Mouse (Mus musculus) heart, adult 2 months (tissue): ENCODE results near the gene Dock1. TPM values are rescaled to one million over a fixed set of nuclear protein-coding genes. Genes with fewer than 3 reads are reported as not detected.

ENCODE experiments used
- DNase-seq, 2 experiments: peaks; one replicate each; pipeline ENCODE4 v3.0.0; 2021
- H3K27ac ChIP-seq: fragments of 200-600 bp; 2 replicates; pipeline ENCODE4 v1.8.1; 2022
- H3K27me3 ChIP-seq: fragments of 200-500 bp; 2 replicates; pipeline ENCODE4 v1.6.1; 2012; ENCODE audit warnings: mild to moderate bottlenecking, low read length, inconsistent platforms, mixed read lengths; ENCODE audit not compliant: control insufficient read depth, insufficient read depth
- H3K36me3 ChIP-seq: fragments of 200-500 bp; 2 replicates; pipeline ENCODE4 v1.6.1; 2012; ENCODE audit warnings: low read length, inconsistent platforms; ENCODE audit not compliant: control insufficient read depth, insufficient read depth
- H3K4me1 ChIP-seq: fragments of 200-500 bp; 2 replicates; pipeline ENCODE4 v1.6.1; 2011; ENCODE audit warnings: low read length; ENCODE audit not compliant: control insufficient read depth, insufficient read depth
- H3K4me3 ChIP-seq: fragments of 200-600 bp; 2 replicates; pipeline ENCODE4 v1.8.1; 2022
- H3K79me2 ChIP-seq: fragments of 200-500 bp; replicated peaks from 2 replicates; pipeline ENCODE4 v1.6.1; 2012; ENCODE audit warnings: mild to moderate bottlenecking, inconsistent platforms, low read length, moderate library complexity, mixed read lengths; ENCODE audit not compliant: control insufficient read depth, insufficient read depth
- H3K9ac ChIP-seq: fragments of 200-500 bp; 2 replicates; pipeline ENCODE4 v1.6.1; 2012; ENCODE audit warnings: low read depth, mild to moderate bottlenecking, control low read depth, inconsistent platforms, low read length, mixed read lengths
- CTCF ChIP-seq: fragments of 200-600 bp; IDR thresholded peaks from 2 replicates; pipeline ENCODE4 v1.8.1; 2022; ENCODE audit warnings: antibody characterized with exemption, mild to moderate bottlenecking, moderate library complexity
- EP300 ChIP-seq: fragments of 200-500 bp; IDR thresholded peaks from 2 replicates; pipeline ENCODE4 v1.6.1; 2011; ENCODE audit warnings: low read depth, low read length, control low read depth; ENCODE audit not compliant: insufficient read depth
- POLR2A ChIP-seq: fragments of 200-500 bp; IDR thresholded peaks from 2 replicates; pipeline ENCODE4 v1.6.1; 2011; ENCODE audit warnings: mild to moderate bottlenecking, low read depth, low read length, control low read depth; ENCODE audit not compliant: insufficient read depth
- WGBS: fragments of 180-500 bp; shearing (Covaris S2); methylation state at CpG from one replicate; pipeline ENCODE4 v1.1.7; 2018; 5-methylcytosine and 5-hydroxymethylcytosine counted together
- intact Hi-C: fragments of 180-260 bp; cut with DNase I; formaldehyde crosslinking; loops from one replicate; pipeline ENCODE4 v1.15.1; 2025
- polyA plus RNA-seq: library from polyadenylated mRNA; depleted of rRNA; stranded (reverse); fragments of >200 nt; gene quantifications from 2 replicates; pipeline ENCODE4 v1.2.3, GENCODE M21; 2012
- total RNA-seq, 2 experiments: library from RNA; stranded (reverse); gene quantifications; 2 replicates each; pipeline ENCODE4 v1.2.3; 2021

Dock1 gene
- total and polyA plus RNA-seq, 3 experiments: 8.3 to 25.6 (median 25.4) TPM

GRCm38 (mm10) chr7:134688332-134688731, 17.9 kb downstream of the Dock1 start:
- 93% methylated on average over 6 of the region's 6 CpGs for WGBS

DNA sequence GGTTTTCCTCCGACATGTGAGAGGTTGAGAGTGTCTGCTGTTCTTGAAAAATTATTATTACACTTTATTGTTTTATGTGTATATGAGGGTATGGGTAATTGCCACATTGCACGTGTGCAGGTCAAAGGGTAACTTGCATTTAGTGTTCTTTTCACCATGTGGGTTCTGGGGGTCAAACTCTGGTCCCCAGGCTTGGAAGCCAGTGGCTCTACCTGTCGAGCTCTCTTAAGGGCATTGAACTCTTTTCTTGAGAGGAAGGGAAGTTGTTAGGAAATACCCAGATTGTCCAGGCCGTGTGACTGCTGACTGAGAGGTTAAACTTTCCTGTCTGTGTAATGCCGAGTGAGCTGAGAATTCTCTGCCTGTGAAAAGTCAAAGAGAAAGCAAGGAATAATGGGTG, 19.7 kb downstream of the Dock1 start:
- Histone ChIP-seq H3K27me3 (no peaks in the 10 kb centered on the region), H3K4me3 (no peak overlapping the region), H3K79me2 (peaks cover 3% of the 10 kb centered on the region), H3K27ac (no peak overlapping the region), H3K36me3 (0 out of 2 replicates have a peak, but pooled peaks cover 2% of the 10 kb centered on the region), H3K9ac (no peak overlapping the region), H3K4me1 (peaks cover 14% of the 10 kb centered on the region)
- no peak for DNase-seq
- WGBS: 68% methylated on average over 5 of the region's 5 CpGs
- TF ChIP-seq CTCF (no peak), POLR2A (no peak), EP300 (no peak)
- intact Hi-C loops: no loop called here

More at GRCm38 (mm10) chr7:134688332-134688731, 17.9 kb downstream of the Dock1 start:
- Histone ChIP-seq H3K4me3 (no peak overlapping the region), H3K4me1 (peaks cover 10% of the 10 kb centered on the region), H3K36me3 (no peaks in the 10 kb centered on the region), H3K27ac (no peak overlapping the region), H3K9ac (no peak overlapping the region), H3K27me3 (no peaks in the 10 kb centered on the region), H3K79me2 (peaks cover 3% of the 10 kb centered on the region)
- no peak for DNase-seq
- intact Hi-C loops: no loop called here
- TF ChIP-seq POLR2A (no peak), CTCF (no peak), EP300 (no peak)

DNA sequence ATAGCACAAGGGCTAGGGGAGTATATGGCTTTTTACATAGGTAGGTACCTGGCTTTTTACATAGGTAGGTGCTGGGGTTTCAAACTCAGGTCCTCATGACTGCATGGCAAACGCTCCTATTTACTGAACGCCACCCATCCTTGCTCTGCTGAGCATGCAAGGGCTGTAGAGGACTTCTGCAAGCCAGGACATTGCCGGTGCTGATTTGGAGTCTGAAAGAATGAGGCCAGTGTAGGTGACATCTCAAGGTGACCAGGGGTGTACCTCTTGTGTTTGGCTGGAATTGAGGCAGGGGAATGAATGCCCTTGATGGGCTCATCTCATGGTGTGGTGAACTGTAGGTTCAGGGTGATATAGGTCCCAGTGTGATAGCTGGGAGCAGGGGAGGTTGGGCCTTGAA, 20.4 kb downstream of the Dock1 start:
- H3K36me3 ChIP-seq: 0 out of 2 replicates have a peak, but pooled peaks cover 2% of the 10 kb centered on the region
- no peak for DNase-seq
- no peak overlapping the region for H3K9ac ChIP-seq
- intact Hi-C loops: no loop called here
- H3K4me1 ChIP-seq: peaks cover 19% of the 10 kb centered on the region
- no peak for TF ChIP-seq POLR2A
- 93% methylated on average over 3 of the region's 3 CpGs for WGBS
- peaks cover 3% of the 10 kb centered on the region for H3K79me2 ChIP-seq
- no peaks in the 10 kb centered on the region for H3K27me3 ChIP-seq
- H3K4me3 ChIP-seq: no peak overlapping the region
- H3K27ac ChIP-seq: no peak overlapping the region

DNA sequence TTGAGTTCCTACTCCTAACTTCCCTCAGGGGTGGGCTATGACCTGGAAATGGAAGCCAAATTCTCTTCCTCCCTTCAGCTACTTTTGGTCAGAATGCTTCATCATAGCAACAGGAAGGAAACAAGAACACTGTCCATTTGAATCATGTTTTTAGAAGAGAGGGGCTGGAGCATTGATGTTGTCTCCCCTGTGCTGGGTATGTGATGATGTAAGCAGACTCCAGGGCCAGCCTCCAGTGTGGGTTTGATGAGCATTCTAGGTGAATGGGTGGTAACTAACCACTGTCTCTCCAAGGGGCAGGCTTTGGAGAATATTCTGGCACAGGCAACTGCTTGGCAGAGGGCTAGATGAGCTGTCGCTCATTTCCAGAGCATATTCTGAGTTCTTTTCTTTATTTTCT, 22.9 kb downstream of the Dock1 start:
- WGBS: 81% methylated on average over 1 of the region's 1 CpGs
- H3K4me1 ChIP-seq: peaks cover 29% of the 10 kb centered on the region
- intact Hi-C loops: loop anchor here (2.0 kb wide), 1 partner anchor 23 kb away; the partner anchor contains the start of gene Dock1
- no peak overlapping the region for H3K4me3 ChIP-seq
- DNase-seq: no peak
- H3K27ac ChIP-seq: no peak overlapping the region
- no peaks in the 10 kb centered on the region for H3K27me3 ChIP-seq
- no peak for TF ChIP-seq POLR2A
- TF ChIP-seq CTCF: no peak
- no peak for TF ChIP-seq EP300
- H3K79me2 ChIP-seq: peaks cover 2% of the 10 kb centered on the region; the same call in 1 of the 2 replicates
- no peak overlapping the region for H3K9ac ChIP-seq
- H3K36me3 ChIP-seq: 0 out of 2 replicates have a peak, but pooled peaks cover 2% of the 10 kb centered on the region

- no peak overlapping the region for H3K27ac ChIP-seq
- TF ChIP-seq CTCF: no peak
- no peak for TF ChIP-seq POLR2A
- no peak for TF ChIP-seq EP300
- H3K4me1 ChIP-seq: peaks cover 31% of the 10 kb centered on the region
- no peaks in the 10 kb centered on the region for H3K79me2 ChIP-seq
- no peak overlapping the region for H3K4me3 ChIP-seq
- intact Hi-C loops: no loop called here
- no peak for DNase-seq
- no peak overlapping the region for H3K9ac ChIP-seq
- 68% methylated on average over 4 of the region's 4 CpGs for WGBS
- 0 out of 2 replicates have a peak, but pooled peaks cover 2% of the 10 kb centered on the region for H3K36me3 ChIP-seq
- no peaks in the 10 kb centered on the region for H3K27me3 ChIP-seq
These were observed 25.0 kb downstream of the Dock1 start for GRCm38 (mm10) chr7:134695431-134695830.

DNA sequence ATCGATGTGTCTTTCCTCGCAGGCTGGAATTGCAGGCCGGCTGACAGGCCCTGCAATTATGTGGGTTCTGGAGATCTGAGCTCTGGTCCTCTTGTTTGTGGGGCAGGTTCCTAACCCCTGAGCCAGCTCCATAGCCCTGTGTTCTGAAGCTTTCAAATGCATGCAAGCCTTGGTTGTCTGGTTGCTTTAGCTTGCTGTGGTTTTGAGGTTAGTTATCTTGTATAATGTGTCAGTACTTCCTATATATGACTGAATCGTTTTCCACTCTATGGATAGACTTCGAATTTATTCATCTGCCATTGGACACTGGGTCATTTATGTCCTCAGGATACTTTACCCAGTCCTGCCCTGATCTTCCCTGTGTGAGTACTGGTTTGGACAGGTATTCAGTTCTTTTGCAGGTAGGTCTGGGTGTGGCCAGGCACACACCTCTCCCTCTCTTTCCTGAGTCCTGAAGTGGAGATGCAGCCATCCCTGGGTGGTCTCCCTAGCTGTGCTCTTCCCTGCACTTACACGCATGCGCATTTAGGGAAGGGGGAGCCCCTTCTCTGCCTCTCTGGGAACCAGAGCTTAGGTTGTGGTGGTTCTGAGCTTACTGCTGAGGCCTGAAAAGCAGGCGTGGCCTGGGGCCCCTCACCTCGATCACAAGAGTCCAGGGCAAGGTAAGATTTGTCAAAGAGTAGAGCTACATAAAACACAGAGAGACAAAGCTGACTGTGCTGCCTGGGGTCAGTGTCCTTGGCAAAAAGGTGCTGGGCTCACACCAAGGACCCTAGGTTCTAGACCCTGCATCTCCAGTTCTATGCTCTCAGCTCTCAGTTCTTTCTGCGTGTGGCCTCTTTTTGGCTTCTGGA, 25.9 kb downstream of the Dock1 start:
- intact Hi-C loops: no loop called here
- Histone ChIP-seq H3K4me3 (no peak overlapping the region), H3K36me3 (0 out of 2 replicates have a peak, but pooled peaks cover 2% of the 10 kb centered on the region), H3K27me3 (no peaks in the 10 kb centered on the region), H3K27ac (no peak overlapping the region), H3K4me1 (peaks cover 31% of the 10 kb centered on the region), H3K9ac (no peak overlapping the region), H3K79me2 (no peaks in the 10 kb centered on the region)
- TF ChIP-seq POLR2A (no peak), EP300 (no peak), CTCF (no peak)
- DNase-seq: no peak
- 92% methylated on average over 10 of the region's 10 CpGs for WGBS
